Mouse (Mus musculus) C2C12 (cell line): Measurements from ENCODE around the gene Cacna1c.

ENCODE experiments used
- CEBPB ChIP-seq: IDR thresholded peaks from one replicate; pipeline ENCODE4 v1.6.1; 2011; ENCODE audit warnings: low read depth, mild to moderate bottlenecking, control low read depth, moderate library complexity
- CTCF ChIP-seq: IDR thresholded peaks from one replicate; pipeline ENCODE4 v1.5.1; 2011; ENCODE audit not compliant: control insufficient read depth, insufficient read depth, insufficient read length
- MYOD1 ChIP-seq: IDR thresholded peaks from one replicate; pipeline ENCODE4 v1.6.1; 2011; ENCODE audit warnings: low read depth; ENCODE audit not compliant: control insufficient read depth, insufficient read length
- MYOG ChIP-seq: IDR thresholded peaks from one replicate; pipeline ENCODE4 v1.6.1; 2011; ENCODE audit not compliant: control insufficient read depth, insufficient read length; ENCODE audit errors: extremely low read depth
- USF1 ChIP-seq: IDR thresholded peaks from one replicate; pipeline ENCODE4 v1.6.1; 2011; ENCODE audit warnings: low read depth, mild to moderate bottlenecking, control low read depth, moderate library complexity

DNA sequence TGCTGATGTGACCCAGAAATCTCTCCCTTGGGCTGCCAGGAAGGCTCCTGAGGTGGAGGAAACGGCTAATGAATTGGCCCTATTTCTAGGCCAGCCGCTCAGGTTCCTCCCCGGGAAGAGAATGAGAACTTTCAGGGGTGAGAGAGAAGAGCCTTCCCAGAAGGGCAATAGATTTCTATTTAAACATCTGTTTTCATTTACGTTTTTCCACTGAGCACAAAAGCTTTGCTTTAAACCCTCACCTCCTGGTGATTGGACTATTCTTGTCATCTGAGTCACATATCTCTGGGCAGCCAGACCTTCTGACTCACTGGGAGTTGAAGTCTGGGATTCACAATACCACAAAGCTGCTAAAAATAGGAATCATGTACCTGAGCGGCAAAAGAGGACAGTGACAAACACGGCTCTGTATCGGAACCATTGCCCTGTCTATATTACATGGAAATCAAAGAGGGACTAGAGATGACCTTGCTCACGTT, 312.1 kb downstream of the Cacna1c start:
- no peak for TF ChIP-seq CTCF
- no peak for TF ChIP-seq CEBPB
- TF ChIP-seq MYOD1, result no peak
- peak; percentile 12 for TF ChIP-seq USF1
- no peak for TF ChIP-seq MYOG
